Comparison of ENCODE assay signal across 9 mouse cellular contexts in genomic region chr4:26070606-26071005, GRCm38 (mm10).
"Had no signal": no experiment of that assay in that cellular context is flagged by ENCODE, and none has a peak within 500 bp of the region (broad histone marks: within the 10 kb centered on the region; RNA-seq: fewer than 3 reads in every experiment).

No protein-coding gene starts in this region.

- H3K4me3 ChIP-seq: limb, embryonic 10.5 days; liver, embryonic 15.5 days; midbrain, embryonic 13.5 days had no signal

- H3K27ac ChIP-seq: limb, embryonic 10.5 days; liver, embryonic 15.5 days; midbrain, embryonic 13.5 days had no signal

- H3K4me1 ChIP-seq: limb, embryonic 10.5 days; liver, embryonic 15.5 days; midbrain, embryonic 13.5 days had no signal

- DNase-seq: kidney, adult 18-20 months; kidney, postnatal 10 days; layer of hippocampus, postnatal 36 days; lung, adult 2 months; lung, postnatal 36 days; thymus, postnatal 4 days had no signal
